Mouse (Mus musculus) cerebellum, adult 2 months (tissue): ENCODE data around the gene Aktip. TPM values are rescaled to one million over a fixed set of nuclear protein-coding genes. Genes with fewer than 3 reads are reported as not detected.
A peak's percentile ranks its signal among the peaks of the same experiment; 100 is the strongest.

Source experiments
- DNase-seq, 2 experiments: peaks; one replicate each; pipeline ENCODE4 v3.0.0; 2021
- H3K27ac ChIP-seq: fragments of 200-500 bp; 2 replicates; pipeline ENCODE4 v1.5.1; 2012; ENCODE audit warnings: low read length, control low read depth, inconsistent platforms; ENCODE audit not compliant: insufficient read depth
- H3K27me3 ChIP-seq: fragments of 200-500 bp; 2 replicates; pipeline ENCODE4 v1.6.1; 2012; ENCODE audit warnings: inconsistent platforms, mild to moderate bottlenecking, low read length, moderate library complexity; ENCODE audit not compliant: control insufficient read depth, insufficient read depth
- H3K4me1 ChIP-seq: fragments of 200-500 bp; 2 replicates; pipeline ENCODE4 v1.6.1; 2011; ENCODE audit warnings: low read length; ENCODE audit not compliant: control insufficient read depth, insufficient read depth
- H3K4me3 ChIP-seq: fragments of 200-500 bp; replicated peaks from 2 replicates; pipeline ENCODE3; 2011; ENCODE audit warnings: mild to moderate bottlenecking, low read depth, low read length, control low read depth; ENCODE audit not compliant: insufficient read depth
- CTCF ChIP-seq: fragments of 200-500 bp; IDR thresholded peaks from 2 replicates; pipeline ENCODE4 v1.5.1; 2011; ENCODE audit warnings: low read depth, mild to moderate bottlenecking, control low read depth, low read length, moderate library complexity, borderline replicate concordance; ENCODE audit not compliant: insufficient read depth
- POLR2A ChIP-seq: fragments of 200-500 bp; IDR thresholded peaks from 2 replicates; pipeline ENCODE4 v1.6.1; 2011; ENCODE audit warnings: low read length, control low read depth, borderline replicate concordance; ENCODE audit not compliant: insufficient read depth
- WGBS: fragments of 180-500 bp; shearing (Covaris S2); methylation state at CpG from one replicate; pipeline ENCODE4 v1.1.7; 2018; 5-methylcytosine and 5-hydroxymethylcytosine counted together
- polyA plus RNA-seq: library from polyadenylated mRNA; depleted of rRNA; stranded (reverse); fragments of >200 nt; gene quantifications from 2 replicates; pipeline ENCODE4 v1.2.3, GENCODE M21; 2012

Aktip gene
- polyA plus RNA-seq, 1 experiment: 151 TPM

DNA sequence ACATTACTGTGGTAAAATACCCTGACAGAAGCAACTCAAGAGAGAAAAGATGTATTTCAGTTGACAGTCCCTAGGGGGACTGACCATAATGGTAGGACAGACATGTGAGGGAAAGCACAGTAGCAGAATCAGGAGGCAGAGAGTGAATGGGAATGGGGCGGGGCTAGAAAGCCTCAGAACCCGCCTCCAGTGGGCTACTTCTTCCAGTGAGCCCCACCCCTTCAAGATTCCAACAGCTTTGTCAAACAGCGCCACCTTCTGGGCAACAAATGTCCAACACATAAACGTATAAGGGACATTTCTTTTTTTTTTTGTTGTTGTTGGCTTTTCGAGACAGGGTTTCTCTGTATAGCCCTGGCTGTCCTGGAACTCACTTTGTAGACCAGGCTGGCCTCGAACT lies 45.2 kb downstream of the Aktip start:
- Histone ChIP-seq H3K27me3 (no peaks in the 10 kb centered on the region), H3K4me3 (no peak overlapping the region), H3K27ac (no peak overlapping the region), H3K4me1 (no peaks in the 10 kb centered on the region; the same call in 1 of the 2 replicates)
- 52% methylated on average over 6 of the region's 6 CpGs for WGBS
- no peak for DNase-seq
- TF ChIP-seq CTCF: no peak
- TF ChIP-seq POLR2A: no peak

DNA sequence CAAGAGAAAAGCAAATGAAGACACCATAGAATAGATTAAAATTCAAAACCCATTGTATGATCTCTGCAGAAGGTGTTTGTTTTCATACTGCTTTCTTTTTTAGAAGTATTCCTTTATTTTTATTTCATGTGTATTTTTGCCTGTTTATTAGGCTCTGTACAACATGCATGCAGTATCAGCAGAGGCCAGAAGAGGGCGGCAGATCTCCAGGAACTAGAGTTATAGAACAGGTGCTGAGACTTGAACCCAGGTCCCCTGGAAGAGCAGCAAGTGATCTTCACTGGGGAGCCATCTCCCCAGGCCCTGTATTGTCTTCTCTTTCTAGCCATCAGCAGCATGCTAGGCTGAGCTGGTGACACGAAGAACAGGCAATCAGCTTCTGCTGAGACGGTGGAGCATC lies 45.9 kb downstream of the Aktip start:
- no peaks in the 10 kb centered on the region; the same call in 1 of the 2 replicates for H3K4me1 ChIP-seq
- WGBS: 76% methylated on average over 3 of the region's 3 CpGs
- TF ChIP-seq POLR2A (no peak), CTCF (no peak)
- no peak overlapping the region for H3K4me3 ChIP-seq
- H3K27me3 ChIP-seq: no peaks in the 10 kb centered on the region
- no peak overlapping the region for H3K27ac ChIP-seq
- DNase-seq: no peak

DNA sequence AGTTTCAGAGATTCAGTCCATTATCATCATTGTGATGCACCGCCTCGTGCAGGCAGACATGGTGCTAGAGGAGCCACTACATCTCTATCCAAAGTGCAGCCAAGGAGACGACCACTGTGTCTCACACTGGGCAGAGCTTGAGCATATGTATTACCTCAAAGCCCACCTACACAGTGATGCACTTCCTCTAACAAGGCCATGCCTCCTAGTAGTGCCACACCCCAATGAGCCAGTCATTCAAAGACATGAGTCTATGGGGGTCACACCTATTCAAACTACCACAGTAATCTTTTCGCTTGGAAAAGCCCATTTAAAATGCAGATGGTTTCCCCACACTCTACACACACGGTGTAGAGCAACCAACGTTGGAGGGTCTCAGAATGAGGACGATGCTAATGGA lies 48.2 kb downstream of the Aktip start:
- Histone ChIP-seq H3K27ac (no peak overlapping the region), H3K27me3 (no peaks in the 10 kb centered on the region), H3K4me1 (no peaks in the 10 kb centered on the region), H3K4me3 (no peak overlapping the region)
- WGBS: 89% methylated on average over 7 of the region's 7 CpGs
- DNase-seq: no peak
- TF ChIP-seq CTCF: no peak
- TF ChIP-seq POLR2A: no peak

DNA sequence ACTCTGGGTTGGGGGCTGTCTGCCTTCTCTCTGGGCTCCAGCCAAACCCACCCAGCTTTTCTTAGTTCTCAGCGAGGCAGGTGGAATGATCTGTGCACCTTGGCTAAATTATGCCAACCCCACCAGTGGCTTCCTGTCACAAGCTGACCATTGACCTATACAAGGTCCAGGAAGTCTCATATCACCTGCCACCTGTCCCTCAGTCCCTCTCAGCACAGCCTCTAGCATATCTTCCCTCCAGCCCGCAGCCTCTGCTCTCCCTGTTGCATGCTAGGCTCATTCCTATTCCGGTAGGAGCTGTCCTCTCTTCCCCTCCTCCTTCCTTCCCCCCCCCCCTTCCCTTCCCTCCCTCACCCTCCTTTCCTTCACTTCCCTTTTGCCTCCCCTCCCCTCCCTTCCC lies 50.5 kb downstream of the Aktip start:
- Histone ChIP-seq H3K27ac (no peak overlapping the region), H3K27me3 (no peaks in the 10 kb centered on the region), H3K4me1 (no peaks in the 10 kb centered on the region), H3K4me3 (no peak overlapping the region)
- no peak for TF ChIP-seq CTCF
- no peak for TF ChIP-seq POLR2A
- 75% methylated on average over 3 of the region's 3 CpGs for whole genome bisulfite sequencing
- no peak for DNase-seq

DNA sequence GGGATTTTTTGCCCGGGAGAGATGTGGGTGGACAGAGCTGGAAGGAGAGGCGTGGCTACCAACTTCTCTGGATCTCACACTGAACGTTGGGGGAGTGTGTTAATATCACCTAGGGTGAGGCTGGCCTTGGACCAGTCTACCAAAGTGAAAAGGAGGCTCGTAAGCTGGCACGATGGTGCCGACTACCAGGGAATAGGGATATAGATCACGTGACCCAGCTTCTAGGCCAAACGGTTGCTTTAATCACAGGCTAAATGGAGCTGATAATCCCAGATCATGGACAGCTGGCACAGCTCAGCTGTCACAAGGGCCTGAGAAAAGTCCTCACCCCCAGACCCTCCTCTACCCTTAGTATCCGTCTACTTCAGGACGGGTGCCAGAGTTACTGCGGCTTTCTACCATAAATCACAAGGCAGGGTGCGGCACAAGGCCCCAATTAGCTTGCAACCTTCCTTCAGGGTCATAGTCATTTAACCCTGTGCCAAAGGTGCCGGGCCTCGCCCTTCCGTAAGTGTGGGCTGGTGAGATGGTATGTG lies 51.1 kb downstream of the Aktip start:
- H3K4me1 ChIP-seq: no peaks in the 10 kb centered on the region
- no peaks in the 10 kb centered on the region for H3K27me3 ChIP-seq
- 69% methylated on average over 15 of the region's 15 CpGs for WGBS
- DNase-seq: no peak
- no peak overlapping the region for H3K4me3 ChIP-seq
- TF ChIP-seq POLR2A (no peak), CTCF (no peak)
- no peak overlapping the region for H3K27ac ChIP-seq

DNA sequence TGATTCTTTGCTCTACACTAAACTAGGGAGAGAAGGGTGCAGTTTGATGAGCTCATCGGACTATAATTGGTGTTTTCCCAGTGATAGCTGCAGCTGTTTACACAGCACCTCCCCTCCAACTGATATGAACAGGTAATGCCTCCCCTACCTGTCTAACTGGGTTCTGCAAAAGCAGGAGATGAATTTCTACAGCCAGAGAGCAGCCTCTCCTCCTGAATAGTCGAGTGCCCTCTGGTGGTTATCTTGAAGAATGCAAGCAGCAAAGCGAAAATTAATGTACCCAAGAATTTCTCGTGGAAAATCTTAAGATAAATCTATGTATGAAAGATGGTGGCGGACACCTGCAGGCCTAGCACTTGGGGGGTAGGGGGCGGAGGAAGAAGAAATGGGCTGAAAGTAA lies 52.1 kb downstream of the Aktip start:
- H3K4me1 ChIP-seq: no peaks in the 10 kb centered on the region
- H3K4me3 ChIP-seq: peak overlapping the region; percentile 23
- H3K27me3 ChIP-seq: no peaks in the 10 kb centered on the region
- no peak overlapping the region for H3K27ac ChIP-seq
- TF ChIP-seq POLR2A: no peak
- peak; percentile 55 for TF ChIP-seq CTCF
- peak; percentile 48 to 59 for DNase-seq
- 8% methylated on average over 6 of the region's 6 CpGs for WGBS

DNA sequence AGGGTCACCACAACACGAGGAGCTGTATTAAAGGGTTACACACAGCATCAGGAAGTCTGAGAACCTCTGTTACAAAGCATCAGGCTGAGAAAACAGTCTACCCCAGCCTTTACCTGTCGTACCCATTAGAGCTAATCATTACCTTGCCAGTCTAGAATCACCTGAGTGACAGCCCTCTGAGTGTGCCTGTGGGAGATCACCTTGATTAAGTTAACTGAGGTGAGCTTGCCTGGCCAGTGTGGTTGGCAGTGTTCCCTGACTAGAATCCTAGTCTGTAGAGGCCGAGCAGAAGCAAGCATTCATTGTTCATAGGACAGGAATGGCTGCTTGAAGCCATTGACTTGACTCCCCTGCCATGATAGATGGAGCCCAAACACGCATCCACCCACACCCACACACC lies 58.9 kb downstream of the Aktip start:
- TF ChIP-seq POLR2A (no peak), CTCF (no peak)
- Histone ChIP-seq H3K4me3 (no peak overlapping the region), H3K4me1 (no peaks in the 10 kb centered on the region), H3K27ac (no peak overlapping the region), H3K27me3 (no peaks in the 10 kb centered on the region)
- WGBS: 82% methylated on average over 4 of the region's 4 CpGs
- no peak for DNase-seq

DNA sequence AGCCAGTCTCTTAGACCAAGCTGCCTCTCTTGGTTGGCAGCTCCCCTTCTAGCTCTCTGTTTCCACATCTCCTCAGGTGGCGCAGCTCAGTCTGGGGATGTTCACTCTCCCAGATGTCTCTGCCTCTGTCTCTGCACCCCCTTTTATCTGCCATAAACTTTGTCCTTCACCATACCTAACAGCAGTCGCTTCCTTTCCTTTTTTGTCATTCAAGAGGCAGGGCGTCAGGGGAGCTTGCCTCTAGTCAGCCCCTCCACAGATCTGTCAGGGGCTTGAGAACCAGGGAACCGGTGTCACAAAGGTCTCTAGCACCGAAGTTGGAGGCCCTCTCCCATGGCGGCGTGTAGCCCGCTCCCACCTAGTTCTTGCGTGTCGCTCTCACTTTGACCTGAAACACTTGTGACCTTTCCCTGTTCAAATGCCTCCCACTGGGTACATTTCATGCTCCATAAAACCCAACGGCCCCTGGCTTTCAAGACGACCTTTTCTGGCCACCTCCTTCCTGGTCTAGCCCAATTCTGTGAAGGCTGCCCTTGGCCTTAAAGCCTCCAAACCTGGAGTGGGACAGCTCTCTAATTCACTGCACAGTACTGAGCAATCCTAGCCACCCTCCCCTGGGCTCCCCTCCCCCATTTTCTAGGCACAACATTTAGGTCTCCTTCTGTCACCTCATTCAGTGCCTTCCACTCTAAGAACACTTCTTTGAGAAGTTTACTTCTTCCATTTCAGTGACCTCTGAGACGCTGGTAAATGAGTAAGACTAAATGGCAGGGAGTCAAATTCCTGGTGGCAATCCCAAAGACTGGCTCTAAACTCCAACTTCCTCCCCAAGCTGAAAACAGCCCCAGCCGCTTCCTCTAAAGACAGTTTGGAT lies 64.2 kb downstream of the Aktip start:
- 0 out of 2 replicates have a peak overlapping the region, but pooled peaks have one; percentile 23 for H3K27ac ChIP-seq
- no peaks in the 10 kb centered on the region for H3K27me3 ChIP-seq
- no peak for DNase-seq
- no peak for TF ChIP-seq CTCF
- 72% methylated on average over 14 of the region's 14 CpGs for WGBS
- peaks cover 8% of the 10 kb centered on the region for H3K4me1 ChIP-seq
- no peak overlapping the region for H3K4me3 ChIP-seq
